Mouse (Mus musculus): ENCODE results near the gene Cfd.
A peak's percentile ranks its signal among the peaks of the same experiment; 100 is the strongest.

The Cfd gene

GRCm38 (mm10) chr10:79886054-79886453 is 4.6 kb upstream of the Cfd start, which contains the start of gene Elane:
Elane (plus strand) TSS chr10:79886247.
- no peak for DNase-seq (ENCODE audit: low spot score in 2 of 2)

- no peak for DNase-seq (ENCODE audit: low spot score in 2 of 2)
Measured at GRCm38 (mm10) chr10:79886611-79887010, 4.0 kb upstream of the Cfd start.

- DNase-seq (ENCODE audit: low spot score in 2 of 2), result no peak
Measured at GRCm38 (mm10) chr10:79889386-79889785, 1.3 kb upstream of the Cfd start.

GRCm38 (mm10) chr10:79892451-79893118 is 1.9 kb downstream of the Cfd start:
- peak; percentile 67 to 77 for DNase-seq (ENCODE audit: low spot score in 2 of 2)

GRCm38 (mm10) chr10:79896306-79896705 is 5.7 kb downstream of the Cfd start:
- no peak for DNase-seq (ENCODE audit: low spot score in 2 of 2)

GRCm38 (mm10) chr10:79896814-79897213 is 6.2 kb downstream of the Cfd start:
- no peak for DNase-seq (ENCODE audit: low spot score in 2 of 2)

GRCm38 (mm10) chr10:79897316-79898245 is 6.9 kb downstream of the Cfd start:
- DNase-seq (ENCODE audit: low spot score in 2 of 2), result no peak

GRCm38 (mm10) chr10:79900951-79901410 is 10.3 kb downstream of the Cfd start:
- DNase-seq (ENCODE audit: low spot score in 2 of 2), result no peak

- no peak for DNase-seq (ENCODE audit: low spot score in 2 of 2)
Measured at GRCm38 (mm10) chr10:79906712-79907111, 16.1 kb downstream of the Cfd start.

- no peak for DNase-seq (ENCODE audit: low spot score in 2 of 2)
Measured at GRCm38 (mm10) chr10:79907415-79907814, 16.8 kb downstream of the Cfd start.

- DNase-seq (ENCODE audit: low spot score in 2 of 2), result peak; percentile 94 to 95
Measured at GRCm38 (mm10) chr10:79908167-79909091, 17.8 kb downstream of the Cfd start, which contains the start of gene Med16. Med16 (minus strand) TSS chr10:79908923.

- no peak for DNase-seq (ENCODE audit: low spot score in 2 of 2)
Measured at GRCm38 (mm10) chr10:79909092-79909922, 18.7 kb downstream of the Cfd start.

- no peak for DNase-seq (ENCODE audit: low spot score in 2 of 2)
Measured at GRCm38 (mm10) chr10:79910556-79910955, 19.9 kb downstream of the Cfd start, which contains the start of gene Gm26602. Gm26602 (plus strand) TSS chr10:79910856.

GRCm38 (mm10) chr10:79912412-79912811 is 21.8 kb downstream of the Cfd start:
- DNase-seq (ENCODE audit: low spot score in 2 of 2), result no peak

- DNase-seq (ENCODE audit: low spot score in 2 of 2), result no peak
Measured at GRCm38 (mm10) chr10:79914131-79914947, 23.7 kb downstream of the Cfd start.

- no peak for DNase-seq (ENCODE audit: low spot score in 2 of 2)
Measured at GRCm38 (mm10) chr10:79914948-79915596, 24.4 kb downstream of the Cfd start.

- DNase-seq (ENCODE audit: low spot score in 2 of 2), result no peak
Measured at GRCm38 (mm10) chr10:79916081-79916480, 25.4 kb downstream of the Cfd start.

- DNase-seq (ENCODE audit: low spot score in 2 of 2), result peak; percentile 89 to 90
Measured at GRCm38 (mm10) chr10:79916808-79917531, 26.3 kb downstream of the Cfd start, which contains the start of gene Kiss1r. Kiss1r (plus strand) TSS chr10:79916971.

Data from urinary bladder, postnatal 36 days (tissue).